Mouse (Mus musculus) CH12.LX (cell line): ENCODE results near the gene U2af1. TPM values are rescaled to one million over a fixed set of nuclear protein-coding genes. Genes with fewer than 3 reads are reported as not detected.

Experiments
- DNase-seq: peaks from one replicate; pipeline ENCODE4 v3.0.0-alpha.2; 2013; ENCODE audit errors: extremely low read depth
- H3K27ac ChIP-seq: 2 replicates; pipeline ENCODE4 v1.5.1; 2012; ENCODE audit warnings: low read depth, mild to moderate bottlenecking, control low read depth, moderate library complexity; ENCODE audit not compliant: insufficient read depth
- H3K27me3 ChIP-seq: replicated peaks from 2 replicates; pipeline ENCODE3; 2012; ENCODE audit warnings: inconsistent platforms
- H3K36me3 ChIP-seq, 2 experiments: replicated peaks in 1 of 2; 2 replicates each; pipeline versions ENCODE3 to v1.6.1; 2012; ENCODE audit warnings: inconsistent platforms in 1 of 2, low read length in 1 of 2, mild to moderate bottlenecking in 1 of 2, mixed read lengths in 1 of 2, moderate library complexity in 1 of 2; ENCODE audit not compliant: control insufficient read depth in 1 of 2, insufficient read depth in 1 of 2
- H3K4me1 ChIP-seq, 2 experiments: 2 replicates each; pipeline ENCODE4 v1.6.1; 2012; ENCODE audit warnings: inconsistent platforms in 1 of 2, moderate library complexity in 1 of 2; ENCODE audit not compliant: insufficient read depth in 2 of 2, control insufficient read depth in 1 of 2
- H3K4me2 ChIP-seq: 2 replicates; pipeline ENCODE4 v1.6.1; 2012; ENCODE audit warnings: low read depth, mild to moderate bottlenecking, control low read depth; ENCODE audit not compliant: poor library complexity, insufficient read depth, severe bottlenecking
- H3K4me3 ChIP-seq, 3 experiments: fragments of 150-350 bp in 1 of 3; sonication (generic) in 1 of 3; replicated peaks in 1 of 3; 2 replicates each; pipeline versions ENCODE3 to v1.5.1; 2011 to 2012; ENCODE audit warnings: low read depth in 2 of 3, low read length in 2 of 3, mild to moderate bottlenecking in 2 of 3, moderate library complexity in 2 of 3, control low read depth in 1 of 3, improper control_type of control experiment in 1 of 3, inconsistent platforms in 1 of 3, mixed read lengths in 1 of 3; ENCODE audit not compliant: poor library complexity in 1 of 3
- H3K79me2 ChIP-seq: replicated peaks from 2 replicates; pipeline ENCODE4 v1.6.1; 2012; ENCODE audit warnings: mild to moderate bottlenecking, moderate library complexity; ENCODE audit not compliant: control insufficient read depth, poor library complexity, insufficient read depth, severe bottlenecking; ENCODE audit errors: extremely low read depth
- H3K9ac ChIP-seq: 2 replicates; pipeline ENCODE4 v1.6.1; 2012; ENCODE audit warnings: low read depth, mild to moderate bottlenecking, control low read depth, moderate library complexity; ENCODE audit not compliant: insufficient read depth
- H3K9me3 ChIP-seq: replicated peaks from 2 replicates; pipeline ENCODE3; 2012; ENCODE audit warnings: low read length, inconsistent platforms, mixed read lengths
- CTCF ChIP-seq, 2 experiments: IDR thresholded peaks in 1 of 2; conservative IDR thresholded peaks in 1 of 2; 2 replicates each; pipeline ENCODE4 v1.5.1; 2011 to 2012; ENCODE audit warnings: low read depth in 2 of 2, low read length in 2 of 2, improper control_type of control experiment in 1 of 2, inconsistent platforms in 1 of 2, mild to moderate bottlenecking in 1 of 2, moderate library complexity in 1 of 2
- HCFC1 ChIP-seq: IDR thresholded peaks from 2 replicates; pipeline ENCODE4 v1.6.1; 2012; ENCODE audit warnings: low read depth, mild to moderate bottlenecking, inconsistent platforms, low read length, improper control_type of control experiment
- JUND ChIP-seq: conservative IDR thresholded peaks from 2 replicates; pipeline ENCODE4 v1.6.1; 2011; ENCODE audit warnings: low read depth, low read length, improper control_type of control experiment
- KAT2A ChIP-seq: IDR thresholded peaks from 2 replicates; pipeline ENCODE4 v1.6.1; 2012; ENCODE audit warnings: low read length, improper control_type of control experiment, inconsistent platforms; ENCODE audit not compliant: insufficient replicate concordance
- MEF2A ChIP-seq: IDR thresholded peaks from 2 replicates; pipeline ENCODE4 v1.6.1; 2014; ENCODE audit warnings: low read depth, mild to moderate bottlenecking, inconsistent platforms, low read length, improper control_type of control experiment, borderline replicate concordance
- NELFE ChIP-seq: IDR thresholded peaks from 2 replicates; pipeline ENCODE4 v1.6.1; 2011; ENCODE audit warnings: low read depth, low read length, improper control_type of control experiment
- NRF1 ChIP-seq: IDR thresholded peaks from 2 replicates; pipeline ENCODE4 v1.6.1; 2014; ENCODE audit warnings: low read depth, mild to moderate bottlenecking, inconsistent platforms, low read length, improper control_type of control experiment, moderate library complexity
- POLR2A ChIP-seq: IDR thresholded peaks from 2 replicates; pipeline ENCODE4 v1.6.1; 2011; ENCODE audit warnings: low read depth, mild to moderate bottlenecking, improper control_type of control experiment, low read length
- RAD21 ChIP-seq: IDR thresholded peaks from 2 replicates; pipeline ENCODE4 v1.6.1; 2011; ENCODE audit warnings: low read depth, mild to moderate bottlenecking, low read length, improper control_type of control experiment, moderate library complexity
- SIN3A ChIP-seq: IDR thresholded peaks from 2 replicates; pipeline ENCODE4 v1.6.1; 2012; ENCODE audit warnings: low read length, improper control_type of control experiment, inconsistent platforms
- SMC3 ChIP-seq: IDR thresholded peaks from 2 replicates; pipeline ENCODE4 v1.6.1; 2011; ENCODE audit warnings: low read depth, low read length, improper control_type of control experiment
- TCF12 ChIP-seq: IDR thresholded peaks from 2 replicates; pipeline ENCODE4 v1.6.1; 2014; ENCODE audit warnings: low read depth, mild to moderate bottlenecking, inconsistent platforms, low read length, improper control_type of control experiment
- USF1 ChIP-seq: IDR thresholded peaks from 2 replicates; pipeline ENCODE4 v1.6.1; 2014; ENCODE audit warnings: low read depth, mild to moderate bottlenecking, inconsistent platforms, low read length, improper control_type of control experiment
- ZC3H11A ChIP-seq: IDR thresholded peaks from 2 replicates; pipeline ENCODE4 v1.6.1; 2012; ENCODE audit warnings: low read depth, mild to moderate bottlenecking, inconsistent platforms, low read length, improper control_type of control experiment
- ZNF384 ChIP-seq: IDR thresholded peaks from 2 replicates; pipeline ENCODE4 v1.6.1; 2012; ENCODE audit warnings: low read depth, low read length, improper control_type of control experiment, inconsistent platforms
- dilution Hi-C: fragments of 300-500 bp; cut with MboI; formaldehyde crosslinking; loops from 2 replicates; pipeline ENCODE4 v1.14.3; 2020; ENCODE audit warnings: low sequenced_read_pairs; ENCODE audit not compliant: extremely low pct_unique_long_range_greater_than_20kb, extremely low pct_ligation_motif_present
- in situ Hi-C: fragments of 300-500 bp; cut with MboI; formaldehyde crosslinking; loops from 3 replicates; pipeline ENCODE4 v1.14.3; 2019; ENCODE audit warnings: low sequenced_read_pairs, low pct_ligation_motif_present, low pct_unique_long_range_greater_than_20kb, mixed read lengths
- polyA plus RNA-seq: library from polyadenylated mRNA; unstranded; fragments of >175 nt; gene quantifications from 2 replicates; pipeline ENCODE4 v1.2.1, GENCODE M21; 2012; ENCODE audit warnings: low read depth; ENCODE audit not compliant: insufficient read length
- total RNA-seq, 2 experiments: library from RNA; depleted of rRNA; stranded (reverse); fragments of 300-350 nt in 1 of 2; fragments of >200 nt in 1 of 2; gene quantifications; 2 replicates each; pipeline ENCODE4 v1.2.3; 2012 to 2014

Gene U2af1
- total and polyA plus RNA-seq, 3 experiments, result 141 to 391 (median 269) TPM

- Histone ChIP-seq H3K27ac (no peak overlapping the region), H3K36me3 (no peaks in the 10 kb centered on the region), H3K9me3 (peaks cover 2% of the 10 kb centered on the region), H3K4me1 (peaks cover 10 to 27% of the 10 kb centered on the region in 2 experiments), H3K4me3 (no peak overlapping the region), H3K27me3 (peaks cover 3% of the 10 kb centered on the region), H3K79me2 (no peaks in the 10 kb centered on the region), H3K4me2 (no peak overlapping the region), H3K9ac (no peak overlapping the region)
- no peak for DNase-seq
- TF ChIP-seq JUND (no peak), POLR2A (no peak), USF1 (no peak), TCF12 (no peak)
- dilution Hi-C loops (no loop called here), in situ Hi-C loops (loop anchor here (10.0 kb wide), 1 partner anchor 249 kb away; no protein-coding TSS in a partner anchor)
Observed at GRCm38 (mm10) chr17:31686225-31686564, 27.5 kb upstream of the U2af1 start.

GRCm38 (mm10) chr17:31685514-31686224, 27.0 kb upstream of the U2af1 start:
- Histone ChIP-seq H3K36me3 (no peaks in the 10 kb centered on the region), H3K4me1 (peaks cover 14 to 28% of the 10 kb centered on the region in 2 experiments), H3K27ac (no peak overlapping the region), H3K79me2 (no peaks in the 10 kb centered on the region), H3K27me3 (peaks cover 4% of the 10 kb centered on the region), H3K4me3 (no peak overlapping the region), H3K9ac (no peak overlapping the region), H3K4me2 (no peak overlapping the region), H3K9me3 (peaks cover 2% of the 10 kb centered on the region)
- in situ Hi-C loops (loop anchor here (10.0 kb wide), 1 partner anchor 249 kb away; no protein-coding TSS in a partner anchor), dilution Hi-C loops (no loop called here)
- no peak for TF ChIP-seq KAT2A
- TF ChIP-seq ZNF384, result no peak
- peak; percentile 36; the same call in 1 of the 2 replicates for TF ChIP-seq SIN3A
- TF ChIP-seq NRF1, result no peak
- TF ChIP-seq SMC3, result peak; percentile 95
- TF ChIP-seq CTCF (conservative IDR thresholded peaks at IDR 0.05 in 1 of 2, IDR thresholded peaks at IDR 0.05 in 1 of 2; ENCODE audit: low read depth in 2 of 2, low read length in 2 of 2), result peak; percentile 54 to 88
- TF ChIP-seq RAD21, result peak; percentile 86
- TF ChIP-seq NELFE, result peak; percentile 37; the same call in 1 of the 2 replicates
- peak; percentile 95 for TF ChIP-seq ZC3H11A
- DNase-seq, result peak; percentile 90

- dilution Hi-C loops (no loop called here), in situ Hi-C loops (loop anchor here (10.0 kb wide), 1 partner anchor 254 kb away; no protein-coding TSS in a partner anchor)
- Histone ChIP-seq H3K27ac (no peak overlapping the region), H3K36me3 (no peaks in the 10 kb centered on the region), H3K79me2 (no peaks in the 10 kb centered on the region), H3K4me1 (peaks cover 17 to 25% of the 10 kb centered on the region in 2 experiments), H3K27me3 (peaks cover 31% of the 10 kb centered on the region), H3K4me3 (no peak overlapping the region), H3K4me2 (no peak overlapping the region), H3K9ac (no peak overlapping the region), H3K9me3 (no peaks in the 10 kb centered on the region)
- TF ChIP-seq RAD21 (no peak), HCFC1 (no peak), MEF2A (no peak)
- DNase-seq, result no peak
Observed at GRCm38 (mm10) chr17:31680450-31680849, 21.8 kb upstream of the U2af1 start.
